Mouse (Mus musculus): Measurements from ENCODE around the gene Zg16. TPM values are rescaled to one million over a fixed set of nuclear protein-coding genes. Genes with fewer than 3 reads are reported as not detected.

Gene Zg16
- total RNA-seq, 2 experiments from 2014 or later = not detected

DNA sequence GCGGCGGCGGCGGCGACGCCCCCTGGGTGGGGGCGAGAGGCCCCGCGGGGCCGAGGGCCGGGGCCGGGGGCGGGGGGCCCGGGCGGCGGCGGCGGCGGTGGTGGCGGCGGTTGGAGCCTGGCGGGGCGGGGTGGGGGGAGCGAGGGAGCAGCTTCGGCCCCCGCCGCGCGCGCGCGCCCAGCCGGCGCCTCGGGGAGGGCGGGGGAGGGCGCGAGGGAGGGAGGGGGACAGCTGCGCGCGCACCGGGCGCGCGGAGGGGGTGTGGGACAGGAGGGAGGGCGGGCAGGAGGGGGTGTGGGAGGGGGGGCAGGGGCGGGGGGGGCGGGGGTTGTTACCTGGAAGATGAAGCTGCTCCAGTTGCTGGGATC is 60.5 kb downstream of the Zg16 start:
- no peak for DNase-seq (ENCODE audit: low spot score in 2 of 2)
- no peak for TF ChIP-seq CTCF (conservative IDR thresholded peaks at IDR 0.05)
- peak overlapping the region; percentile 83; the same call in 1 of the 2 replicates for H3K4me3 ChIP-seq
- peak overlapping the region; percentile 97 for H3K27ac ChIP-seq

DNA sequence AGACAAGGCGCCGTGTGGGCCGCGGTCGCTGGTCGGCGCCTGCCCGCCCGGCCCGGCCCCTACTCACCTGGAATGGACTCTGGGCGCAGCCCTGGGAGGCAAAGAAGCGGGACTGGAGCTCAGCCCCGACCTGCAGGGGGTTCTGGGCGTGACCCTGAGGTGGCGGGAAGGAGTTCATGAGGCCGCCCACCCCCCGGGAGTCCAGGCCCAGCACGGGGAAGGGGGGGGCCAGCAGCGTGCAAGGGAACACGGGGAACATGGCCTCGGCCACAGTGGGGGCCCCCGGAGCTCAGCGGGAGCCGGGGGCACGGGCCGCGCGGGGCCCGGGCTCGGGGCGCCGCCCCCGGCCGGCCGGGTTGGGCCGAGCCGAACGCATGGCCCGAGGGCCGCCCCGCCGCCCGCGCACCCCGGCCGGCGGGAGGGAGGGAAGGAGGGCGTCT is 60.9 kb downstream of the Zg16 start:
- TF ChIP-seq CTCF (conservative IDR thresholded peaks at IDR 0.05) = no peak
- peak overlapping the region; percentile 97 for H3K27ac ChIP-seq
- H3K4me3 ChIP-seq = peak overlapping the region; percentile 77
- DNase-seq (ENCODE audit: low spot score in 2 of 2) = peak in 1 of 2 experiments; percentile 59

DNA sequence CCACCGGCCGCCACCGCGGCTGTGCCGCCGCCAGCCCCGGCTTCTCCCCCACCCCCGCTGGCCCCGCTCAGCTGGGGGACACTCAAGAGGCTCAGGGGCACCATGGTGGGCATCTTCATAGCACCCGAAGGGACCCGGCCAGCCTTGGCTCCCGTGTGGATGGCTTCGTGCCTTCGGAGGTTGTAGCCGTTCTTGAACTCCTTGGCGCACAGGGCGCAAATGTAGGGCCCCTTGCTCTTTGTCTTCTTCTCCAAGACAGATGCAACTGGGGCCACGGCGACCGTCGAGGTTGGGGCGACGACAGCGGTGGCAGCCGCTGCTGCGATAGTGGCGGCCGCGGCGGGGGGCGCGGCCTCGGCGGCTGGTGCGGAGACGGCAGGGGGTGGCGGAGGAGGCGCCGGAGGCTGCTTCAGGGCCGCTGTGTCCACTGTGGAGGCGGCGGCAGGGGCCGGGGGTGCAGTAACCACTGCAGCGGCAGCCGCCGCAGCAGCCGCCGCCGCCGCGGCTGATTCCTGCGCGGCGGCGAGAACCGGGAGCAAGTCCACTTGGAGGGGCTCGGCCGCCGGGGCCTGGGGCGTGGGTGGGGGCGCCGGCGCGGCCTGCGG is 61.5 kb downstream of the Zg16 start:
- H3K4me3 ChIP-seq = peak overlapping the region; percentile 77
- DNase-seq (ENCODE audit: low spot score in 2 of 2) = no peak
- TF ChIP-seq CTCF (conservative IDR thresholded peaks at IDR 0.05) = no peak
- H3K27ac ChIP-seq = peak overlapping the region; percentile 97

DNA sequence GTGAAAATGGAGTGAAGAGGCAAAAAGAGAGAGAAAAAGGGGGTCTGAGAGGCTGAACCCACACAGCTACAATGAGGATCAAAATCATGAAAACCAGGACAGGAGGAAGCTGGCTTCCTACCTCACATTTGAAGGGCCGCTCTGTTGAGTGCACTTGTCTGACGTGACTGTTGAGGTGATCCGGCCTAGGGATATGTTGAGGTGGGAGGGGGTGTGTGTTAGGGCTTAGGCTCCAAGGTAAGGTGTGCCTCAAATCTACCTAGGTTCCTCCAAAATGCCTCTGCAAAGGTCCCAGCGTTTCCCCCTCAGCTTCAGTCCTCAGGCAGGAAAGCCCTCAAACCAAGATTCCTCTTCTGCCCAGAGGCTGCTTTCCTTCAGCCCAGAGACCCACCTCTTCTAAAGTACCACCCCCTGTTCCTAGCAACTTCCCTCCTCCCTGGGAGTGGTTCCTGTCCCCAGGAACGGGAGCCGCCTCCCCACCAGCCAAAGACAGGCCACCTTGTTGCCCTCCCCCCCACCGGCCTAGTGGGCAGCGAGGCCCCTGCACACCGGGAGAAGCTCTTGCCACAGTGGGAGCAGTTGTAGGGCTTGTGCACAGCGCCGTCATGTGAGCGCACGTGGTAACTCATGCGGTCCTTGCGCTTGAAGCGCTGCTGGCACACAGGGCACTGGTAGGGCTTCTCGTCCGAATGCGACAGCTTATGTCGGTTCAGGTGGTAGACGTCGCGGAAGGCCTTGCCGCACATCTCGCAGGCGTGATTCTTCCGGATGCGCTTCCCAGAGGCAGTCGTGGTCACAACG is 62.2 kb downstream of the Zg16 start:
- DNase-seq (ENCODE audit: low spot score in 2 of 2) = peak; percentile 76 to 81
- peak; percentile 68 for TF ChIP-seq CTCF (conservative IDR thresholded peaks at IDR 0.05)
- Histone ChIP-seq H3K4me3 (peak overlapping the region; percentile 77), H3K27ac (peak overlapping the region; percentile 97)

GRCm38 (mm10) chr7:127023896-127024690 is 63.0 kb downstream of the Zg16 start:
- H3K27ac ChIP-seq = peak overlapping the region; percentile 97
- TF ChIP-seq CTCF (conservative IDR thresholded peaks at IDR 0.05) = no peak
- DNase-seq (ENCODE audit: low spot score in 2 of 2) = no peak
- peak overlapping the region; percentile 77 for H3K4me3 ChIP-seq

DNA sequence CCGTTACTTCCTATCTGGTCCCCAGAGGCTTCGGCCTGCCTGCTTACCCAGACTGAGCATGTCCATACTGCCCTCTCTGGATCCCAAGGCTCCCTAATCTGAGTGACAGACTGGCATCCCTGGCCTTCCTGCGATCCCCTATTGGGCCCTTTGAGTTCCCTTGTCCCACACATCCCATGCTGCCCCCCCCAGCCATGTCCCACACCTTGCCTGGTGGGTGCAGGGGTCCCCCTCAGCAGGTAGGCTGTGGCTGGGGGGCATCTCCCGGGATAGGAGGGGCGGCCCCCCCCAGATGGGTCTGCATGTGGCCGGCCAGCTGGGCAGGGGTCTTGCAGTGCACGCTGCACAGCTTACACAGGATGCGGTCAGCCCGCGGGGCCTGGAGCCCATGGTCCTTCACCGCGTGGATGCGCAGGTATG is 63.8 kb downstream of the Zg16 start:
- Histone ChIP-seq H3K27ac (peak overlapping the region; percentile 99), H3K4me3 (no peak overlapping the region)
- DNase-seq (ENCODE audit: low spot score in 2 of 2) = no peak
- TF ChIP-seq CTCF (conservative IDR thresholded peaks at IDR 0.05) = no peak

DNA sequence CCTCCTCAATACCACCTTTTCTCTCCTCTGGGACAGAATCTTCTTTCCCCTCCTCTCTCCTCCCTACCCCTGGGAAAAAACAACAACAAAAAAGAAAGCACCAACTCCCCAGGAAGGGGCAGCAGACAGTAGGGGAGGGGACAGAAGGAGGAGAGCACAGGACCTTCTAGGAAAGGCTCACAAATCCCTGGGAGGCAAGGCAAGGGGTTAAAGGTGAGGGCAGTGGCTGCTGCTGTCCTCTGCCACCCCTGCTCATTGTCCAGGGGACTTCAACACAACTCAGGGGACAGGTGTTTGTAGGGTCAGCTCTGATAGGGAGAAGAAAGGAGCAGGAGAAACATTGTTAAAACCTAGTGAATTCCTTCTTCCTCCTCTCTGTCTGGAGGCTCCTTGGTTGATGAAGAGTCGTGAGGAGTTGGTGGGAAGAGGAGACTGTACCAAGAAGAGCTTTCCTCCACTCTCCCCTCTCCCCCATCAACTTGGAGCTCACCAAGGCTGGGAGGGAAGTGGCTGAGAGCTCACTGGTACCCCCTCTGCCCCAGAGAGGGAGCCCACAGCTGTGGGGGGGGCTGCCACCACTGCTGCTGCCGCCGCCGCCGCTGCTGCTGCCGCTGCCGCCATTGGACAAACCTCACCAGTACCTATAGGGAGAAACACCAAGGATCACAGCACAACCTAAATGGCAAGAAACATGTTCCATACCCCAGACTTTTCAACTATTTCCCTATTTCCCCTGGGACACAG is 64.4 kb downstream of the Zg16 start:
- Histone ChIP-seq H3K27ac (peak overlapping the region; percentile 99), H3K4me3 (no peak overlapping the region)
- no peak for TF ChIP-seq CTCF (conservative IDR thresholded peaks at IDR 0.05)
- DNase-seq (ENCODE audit: low spot score in 2 of 2) = no peak

DNA sequence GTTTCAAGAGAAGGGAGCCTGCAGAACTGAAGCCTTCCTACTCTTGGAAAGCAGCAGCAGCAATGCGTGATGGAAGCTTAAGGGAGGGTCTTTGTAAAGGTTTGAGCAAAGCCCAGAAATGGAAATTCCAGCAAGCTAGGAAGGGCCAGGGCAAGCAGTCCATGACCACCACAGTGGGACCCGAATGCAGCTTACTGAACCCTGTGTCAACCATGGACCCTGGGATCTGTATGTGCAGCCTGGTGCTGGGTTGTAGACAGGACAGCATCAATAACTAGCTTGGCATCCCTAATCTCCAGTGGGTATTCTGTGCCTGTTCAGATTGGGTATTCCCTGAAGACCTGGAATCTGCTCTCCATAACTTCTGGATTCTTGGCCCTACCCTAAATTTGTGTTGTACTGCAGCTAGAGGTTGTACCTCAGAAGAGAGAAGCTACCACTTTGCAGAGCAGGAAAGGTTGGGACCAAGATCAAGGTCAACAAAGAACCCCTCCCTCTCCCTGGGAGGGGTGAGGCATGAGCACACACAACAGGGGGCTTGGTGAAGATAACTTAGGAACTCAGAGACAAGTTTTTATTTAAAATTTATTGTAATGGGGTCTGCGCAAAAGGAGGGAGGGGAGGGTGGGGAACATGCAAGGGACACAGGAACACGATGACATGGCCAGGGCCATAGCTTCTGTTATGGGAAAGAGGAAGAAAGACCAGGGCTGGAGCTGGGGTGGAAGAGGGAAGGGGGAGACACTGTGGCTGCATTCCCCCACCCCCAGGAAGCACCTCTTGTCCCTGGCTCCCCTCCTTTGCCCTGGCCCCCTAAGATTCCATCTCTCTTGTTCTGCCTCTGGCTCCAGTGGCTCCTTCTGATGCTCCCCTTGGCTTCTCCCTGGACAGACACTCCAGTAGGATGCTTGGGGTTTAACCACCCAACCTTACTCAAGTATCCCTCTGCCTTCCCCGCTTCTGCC is 65.3 kb downstream of the Zg16 start:
- no peak for DNase-seq (ENCODE audit: low spot score in 2 of 2)
- peak overlapping the region; percentile 77 for H3K4me3 ChIP-seq
- no peak for TF ChIP-seq CTCF (conservative IDR thresholded peaks at IDR 0.05)
- peak overlapping the region; percentile 99 for H3K27ac ChIP-seq

DNA sequence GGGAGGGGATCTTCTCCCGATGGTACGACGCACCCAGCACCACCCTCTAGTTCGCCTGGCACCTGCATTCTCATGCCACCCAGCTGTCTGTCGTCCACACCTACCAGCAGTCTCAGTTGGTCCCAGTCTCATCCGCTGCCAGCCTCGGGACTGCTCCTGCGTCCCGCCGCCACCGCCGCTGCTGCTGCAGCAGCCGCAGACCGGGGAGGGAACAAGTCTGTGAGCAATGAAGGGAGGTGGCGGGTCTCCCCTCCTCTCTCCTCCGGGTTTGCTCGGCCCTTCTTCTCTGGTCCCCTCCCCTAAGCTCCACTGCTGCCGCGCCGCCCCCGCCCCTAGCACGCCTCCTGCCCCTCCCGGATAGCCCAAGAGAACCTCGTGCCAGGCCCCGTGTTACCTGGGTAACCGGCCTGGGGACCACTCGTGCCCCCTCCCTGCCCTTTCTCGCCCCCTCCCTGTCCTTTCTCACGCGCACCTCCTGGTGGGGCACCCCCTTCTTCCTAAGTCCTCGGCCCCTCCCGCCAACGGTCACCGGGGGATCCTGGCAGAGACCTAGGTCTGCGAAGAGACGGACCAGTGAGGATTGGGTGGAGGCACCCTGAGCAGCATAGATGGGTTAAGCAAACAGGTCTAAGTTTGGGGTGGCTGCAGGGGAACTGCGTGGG is 66.1 kb downstream of the Zg16 start, which contains the start of the genes Gm42742 and Prrt2:
TSS of gene Gm42742 (minus strand) at position 197 of the 662 bp plus-strand sequence.
TSS of gene Prrt2 (minus strand) at position 311 of the 662 bp plus-strand sequence.
- Histone ChIP-seq H3K27ac (peak within 1 kb of the TSS; percentile 99), H3K4me3 (peak within 1 kb of the TSS; percentile 77)
- peak; percentile 62 to 72 for DNase-seq (ENCODE audit: low spot score in 2 of 2)
- TF ChIP-seq CTCF (conservative IDR thresholded peaks at IDR 0.05) = no peak

DNA sequence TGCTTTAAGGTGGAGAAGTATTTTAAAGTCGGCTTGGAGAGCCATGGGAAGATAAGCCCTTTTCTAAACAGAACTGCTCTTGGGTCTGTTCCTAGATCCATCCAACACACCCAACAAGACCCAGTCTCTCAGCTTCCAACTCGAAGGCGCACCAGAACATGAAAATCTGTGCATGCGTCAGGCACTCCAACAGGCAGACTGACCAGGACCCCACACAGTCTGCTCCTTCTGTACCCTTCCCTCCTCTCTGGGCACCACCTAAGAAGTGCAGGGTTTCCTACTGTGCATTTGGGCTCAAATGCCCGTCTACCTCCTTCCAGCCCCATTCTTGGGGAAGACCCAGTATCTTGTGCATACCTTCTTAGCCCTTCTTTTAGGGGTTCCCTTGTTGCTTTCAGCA is 66.6 kb downstream of the Zg16 start:
- no peak for TF ChIP-seq CTCF (conservative IDR thresholded peaks at IDR 0.05)
- no peak for DNase-seq (ENCODE audit: low spot score in 2 of 2)
- peak overlapping the region; percentile 99 for H3K27ac ChIP-seq
- H3K4me3 ChIP-seq = peak overlapping the region; percentile 77

- Histone ChIP-seq H3K27ac (peak overlapping the region; percentile 99), H3K4me3 (peak overlapping the region; percentile 77)
- DNase-seq (ENCODE audit: low spot score in 2 of 2) = peak in 1 of 2 experiments; percentile 27
- no peak for TF ChIP-seq CTCF (conservative IDR thresholded peaks at IDR 0.05)
Measured at GRCm38 (mm10) chr7:127020031-127020430, 67.1 kb downstream of the Zg16 start.

Measured in layer of hippocampus, adult 2 months (tissue).